Mouse (Mus musculus) left cerebral cortex, adult 2 months (tissue): ENCODE data around the gene Emc9. TPM values are rescaled to one million over a fixed set of nuclear protein-coding genes. Genes with fewer than 3 reads are reported as not detected.

Experiments
- DNase-seq, 2 experiments: peaks; one replicate each; pipeline ENCODE4 v3.0.0; 2021 to 2022; ENCODE audit warnings: low spot score in 2 of 2, mixed read lengths in 1 of 2; ENCODE audit errors: extremely low spot score in 1 of 2
- H3K27ac ChIP-seq: fragments of 200-600 bp; 2 replicates; pipeline ENCODE4 v1.8.1; 2022
- H3K4me3 ChIP-seq: fragments of 200-600 bp; 2 replicates; pipeline ENCODE4 v1.8.1; 2022
- CTCF ChIP-seq: fragments of 200-600 bp; IDR thresholded peaks from 2 replicates; pipeline ENCODE4 v1.8.1; 2022; ENCODE audit warnings: antibody characterized with exemption, mild to moderate bottlenecking, moderate library complexity
- intact Hi-C: fragments of 180-260 bp; cut with DNase I; formaldehyde crosslinking; loops from one replicate; pipeline ENCODE4 v1.15.1; 2025
- long read RNA-seq, 2 experiments: library from polyadenylated mRNA; stranded (forward); transcript quantifications; one replicate each; pipeline ENCODE4 v2.0.0; 2021; ENCODE audit warnings: borderline mapping rate in 2 of 2
- total RNA-seq, 2 experiments: library from RNA; stranded (reverse); gene quantifications; 2 replicates each; pipeline ENCODE4 v1.2.3; 2021

The Emc9 gene
- 10 to 100 TPM; 49.8 to 50.3 TPM for total RNA-seq
- long read RNA-seq, experiment 1, transcript Emc9-201 (5 exons, 855 nt) = major isoform, 12 of 25 reads
- long read RNA-seq, experiment 1, partial matches to known transcripts = 1 of 25 reads
- long read RNA-seq, experiment 1, other reads (novel, unspliced or antisense) = 5 of 25 reads
- long read RNA-seq, experiment 2, transcript Emc9-201 (5 exons, 855 nt) = major isoform, 13 of 22 reads
- long read RNA-seq, experiment 2, partial matches to known transcripts = 0 of 22 reads
- long read RNA-seq, experiment 2, other reads (novel, unspliced or antisense) = 5 of 22 reads

DNA sequence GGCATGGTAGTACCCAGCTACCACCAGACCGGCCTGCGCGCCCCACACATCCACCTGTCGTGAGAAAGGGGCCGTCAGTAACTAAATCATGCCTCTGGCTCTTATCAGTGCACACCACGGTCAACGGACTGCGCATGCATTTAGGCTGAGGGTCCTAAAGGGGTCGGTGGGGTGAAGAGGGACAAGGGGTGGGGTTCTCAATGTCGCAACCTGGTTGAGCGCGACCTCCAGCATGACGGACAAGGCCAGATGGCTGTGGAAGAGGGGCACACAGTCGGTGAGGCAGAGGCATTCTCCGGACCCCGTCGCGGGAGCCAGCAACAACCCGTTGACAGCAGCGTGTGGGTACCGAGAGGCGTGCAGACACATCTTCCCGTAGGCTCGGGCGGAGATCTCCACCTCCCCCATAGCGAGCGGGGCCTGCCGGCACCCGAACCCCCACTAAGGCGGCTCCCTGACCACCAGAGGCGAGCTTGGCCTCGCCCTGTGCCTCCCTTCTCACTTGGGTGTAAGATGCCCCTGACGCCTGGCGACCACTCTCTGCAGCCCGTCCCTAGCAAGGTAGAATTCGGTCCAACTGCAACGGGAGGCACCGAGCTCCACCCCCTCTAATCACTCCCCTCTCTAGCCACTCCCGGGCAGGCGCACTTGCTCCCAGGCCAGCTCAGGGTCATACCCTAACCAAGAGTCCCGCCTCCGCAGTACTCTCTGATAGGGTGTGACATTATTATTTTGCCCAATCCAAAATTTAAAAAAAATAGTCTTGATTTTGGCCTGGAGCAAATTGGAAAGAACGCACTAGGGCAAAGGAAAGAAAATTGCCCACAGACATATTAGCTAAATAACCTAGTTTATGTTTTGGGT lies at the start of gene Emc9:
Emc9 (minus strand) TSS at position 601 of the 864 bp plus-strand sequence.
- intact Hi-C loops = no loop called here
- Histone ChIP-seq H3K4me3 (peak within 1 kb of the TSS; percentile 90), H3K27ac (peak within 1 kb of the TSS; percentile 93)
- no peak; the same call in 1 of the 2 replicates for TF ChIP-seq CTCF
- DNase-seq = peak; percentile 59 to 64

- intact Hi-C loops = no loop called here
- DNase-seq = peak in 1 of 2 experiments; percentile 33
- H3K4me3 ChIP-seq = no peak overlapping the region
- peak; percentile 79 for TF ChIP-seq CTCF
- H3K27ac ChIP-seq = no peak overlapping the region
Observed at GRCm38 (mm10) chr14:55629312-55629711, 44.2 kb upstream of the Emc9 start.

- TF ChIP-seq CTCF = no peak
- no peak for DNase-seq
- no peak overlapping the region for H3K27ac ChIP-seq
- intact Hi-C loops = no loop called here
- no peak overlapping the region for H3K4me3 ChIP-seq
Observed at GRCm38 (mm10) chr14:55628077-55628827, 43.1 kb upstream of the Emc9 start.

DNA sequence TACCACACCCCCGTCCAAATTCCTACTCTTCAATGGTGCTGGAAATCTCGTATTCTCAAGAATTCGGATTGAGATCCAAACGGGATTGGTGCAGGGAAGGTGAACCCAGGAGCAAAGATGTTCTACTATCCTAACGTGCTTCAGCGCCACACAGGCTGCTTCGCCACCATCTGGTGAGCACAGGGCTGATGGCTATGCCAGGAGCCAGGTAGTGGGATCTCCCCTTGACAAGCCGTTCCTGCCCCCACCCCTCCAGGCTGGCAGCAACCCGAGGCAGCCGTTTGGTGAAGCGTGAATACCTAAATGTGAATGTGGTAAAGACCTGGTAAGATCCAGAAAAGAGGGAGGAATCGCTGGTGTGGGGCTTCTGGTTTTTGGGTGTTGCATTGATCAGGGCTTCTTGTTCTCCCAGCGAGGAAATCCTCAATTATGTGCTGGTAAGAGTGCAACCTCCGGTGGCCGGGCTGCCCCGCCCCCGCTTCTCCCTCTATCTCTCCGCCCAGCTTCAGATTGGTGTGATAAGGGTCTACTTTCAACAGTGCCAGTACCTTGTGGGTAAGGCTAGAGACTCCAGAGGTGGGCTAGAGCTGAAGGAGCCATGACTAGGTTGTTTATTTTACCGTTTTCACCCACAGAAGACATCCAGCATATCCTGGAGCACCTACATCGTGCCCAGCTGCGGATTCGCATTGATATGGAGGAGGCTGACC lies 33.5 kb upstream of the Emc9 start:
- Histone ChIP-seq H3K27ac (no peak overlapping the region), H3K4me3 (no peak overlapping the region)
- no peak for TF ChIP-seq CTCF
- intact Hi-C loops = no loop called here
- no peak for DNase-seq

- no peak for TF ChIP-seq CTCF
Observed at GRCm38 (mm10) chr14:55617822-55618221, 32.7 kb upstream of the Emc9 start, which contains the start of gene Rec8. TSS of gene Rec8 (plus strand) at chr14:55618037.

DNA sequence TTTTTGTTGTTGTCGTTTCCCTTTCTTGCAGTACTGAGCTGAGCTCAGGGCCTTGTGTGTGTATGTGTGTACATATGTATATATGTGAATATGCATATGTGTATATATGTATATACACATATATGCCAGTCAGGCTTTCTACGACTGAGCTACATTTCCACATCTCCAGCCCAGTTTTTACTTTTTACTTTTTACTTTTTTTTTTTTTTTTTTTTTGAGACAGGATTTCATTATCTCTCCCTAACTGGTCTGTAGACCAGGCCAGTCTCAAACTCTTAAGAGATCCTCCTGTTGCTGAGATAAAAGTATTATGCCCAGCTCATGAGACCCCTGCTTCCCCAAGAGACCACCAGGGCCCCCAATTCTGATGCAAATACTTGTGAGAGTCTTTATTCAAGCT lies 31.7 kb upstream of the Emc9 start:
- no peak for DNase-seq
- no peak overlapping the region for H3K4me3 ChIP-seq
- TF ChIP-seq CTCF = no peak
- H3K27ac ChIP-seq = no peak overlapping the region
- intact Hi-C loops = no loop called here

More at GRCm38 (mm10) chr14:55617822-55618221, 32.7 kb upstream of the Emc9 start, which contains the start of gene Rec8:
- no peak within 1 kb of the TSS for H3K27ac ChIP-seq
- H3K4me3 ChIP-seq = no peak within 1 kb of the TSS
- no peak for DNase-seq
- intact Hi-C loops = no loop called here

DNA sequence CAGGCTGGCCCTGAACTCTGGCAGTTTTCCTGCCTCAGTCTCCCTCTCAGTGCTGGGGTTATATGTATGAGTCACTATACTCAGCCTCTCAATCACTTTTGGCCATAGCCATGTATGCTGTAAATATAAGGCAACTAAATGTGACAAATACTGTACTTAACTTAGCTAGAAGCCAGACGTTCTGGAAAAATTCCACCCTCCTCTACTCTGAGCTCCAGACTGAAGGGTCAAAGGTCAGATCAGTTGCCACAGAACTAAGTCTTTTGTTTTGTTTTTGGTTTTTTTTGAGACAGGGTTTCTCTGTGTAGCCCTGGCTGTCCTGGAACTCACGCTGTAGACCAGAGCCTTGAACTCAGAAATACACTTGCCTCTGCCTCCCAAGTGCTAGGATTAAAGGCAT lies 30.8 kb upstream of the Emc9 start:
- no peak overlapping the region for H3K4me3 ChIP-seq
- DNase-seq = no peak
- intact Hi-C loops = no loop called here
- H3K27ac ChIP-seq = no peak overlapping the region
- TF ChIP-seq CTCF = no peak

DNA sequence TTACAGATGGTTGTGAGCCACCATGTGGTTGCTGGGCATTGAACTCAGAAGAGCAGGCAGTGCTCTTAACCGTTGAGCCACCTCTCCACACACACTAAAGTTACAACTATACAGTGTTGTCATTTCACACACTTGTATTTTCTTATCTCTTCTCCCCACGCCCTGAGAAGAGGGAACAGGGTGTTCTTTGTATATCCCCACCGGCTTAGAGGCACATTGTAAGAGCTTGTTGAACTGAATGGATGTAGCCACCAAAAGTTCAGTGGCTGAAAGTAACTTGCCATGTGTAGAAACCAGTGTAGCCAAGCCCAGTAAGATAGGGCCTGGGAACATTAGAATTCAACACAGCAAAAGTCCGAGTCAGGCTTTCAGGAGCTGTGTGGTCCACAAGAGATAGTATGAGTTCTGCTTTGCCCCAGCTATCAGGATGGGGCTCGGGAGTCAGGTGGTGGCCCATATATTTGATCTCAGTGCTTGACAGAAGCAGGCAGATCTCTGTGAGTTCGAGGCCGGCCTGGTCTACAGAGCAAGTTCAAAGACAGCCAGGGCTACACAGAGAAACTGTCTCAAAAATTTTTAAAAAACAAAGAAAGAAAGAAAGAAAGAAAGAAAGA lies 29.6 kb upstream of the Emc9 start:
- no peak for TF ChIP-seq CTCF
- no peak overlapping the region for H3K27ac ChIP-seq
- no peak overlapping the region for H3K4me3 ChIP-seq
- intact Hi-C loops = no loop called here
- DNase-seq = no peak

DNA sequence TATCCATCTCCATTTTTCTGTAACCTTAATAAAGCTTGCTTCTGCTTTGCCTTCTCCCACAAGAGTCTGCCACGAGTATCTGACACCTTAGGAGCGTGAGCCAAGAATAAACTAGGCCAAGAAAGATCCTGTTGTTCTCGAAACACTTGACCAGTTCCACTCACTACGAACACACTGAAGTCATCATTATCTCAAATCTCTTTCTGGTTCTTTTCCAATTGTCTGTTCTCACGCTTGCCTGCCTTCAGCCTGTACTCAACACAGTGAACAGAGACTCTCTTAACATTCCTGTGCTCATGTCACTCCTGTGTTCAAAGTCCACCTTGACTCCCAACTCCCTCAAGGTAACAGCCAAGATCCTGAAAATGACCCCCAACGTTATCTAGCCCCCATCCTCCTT lies 28.2 kb upstream of the Emc9 start:
- TF ChIP-seq CTCF = no peak
- no peak overlapping the region for H3K27ac ChIP-seq
- intact Hi-C loops = no loop called here
- no peak for DNase-seq
- no peak overlapping the region for H3K4me3 ChIP-seq

DNA sequence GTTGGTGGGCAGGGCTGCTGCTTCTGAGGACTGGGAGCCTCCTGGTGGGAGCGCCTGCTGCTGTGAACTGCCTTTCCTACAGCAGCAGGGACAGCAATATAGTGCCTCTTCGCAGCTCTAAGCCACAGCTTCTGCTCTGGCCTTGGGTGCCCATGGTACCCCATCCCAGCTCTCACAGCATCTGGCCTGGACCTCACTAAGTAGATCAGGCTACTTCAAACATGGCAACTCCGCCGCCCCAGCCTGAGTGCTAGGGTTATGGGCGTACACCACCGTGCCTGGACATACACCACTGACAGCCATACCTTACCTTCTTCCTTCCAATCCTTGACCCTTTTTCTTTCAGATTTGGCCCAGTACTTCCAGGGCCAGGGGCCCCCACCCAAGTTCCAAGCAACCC lies 23.2 kb upstream of the Emc9 start:
- no peak for DNase-seq
- intact Hi-C loops = no loop called here
- no peak overlapping the region for H3K27ac ChIP-seq
- no peak overlapping the region for H3K4me3 ChIP-seq
- TF ChIP-seq CTCF = no peak

GRCm38 (mm10) chr14:55605743-55606459 lies 20.8 kb upstream of the Emc9 start:
- TF ChIP-seq CTCF = no peak
- intact Hi-C loops = no loop called here
- Histone ChIP-seq H3K27ac (no peak overlapping the region), H3K4me3 (no peak overlapping the region)
- no peak for DNase-seq
